Mouse (Mus musculus): Measurements from ENCODE around the gene Dnah17.
A peak's percentile ranks its signal among the peaks of the same experiment; 100 is the strongest.

Gene Dnah17

DNA sequence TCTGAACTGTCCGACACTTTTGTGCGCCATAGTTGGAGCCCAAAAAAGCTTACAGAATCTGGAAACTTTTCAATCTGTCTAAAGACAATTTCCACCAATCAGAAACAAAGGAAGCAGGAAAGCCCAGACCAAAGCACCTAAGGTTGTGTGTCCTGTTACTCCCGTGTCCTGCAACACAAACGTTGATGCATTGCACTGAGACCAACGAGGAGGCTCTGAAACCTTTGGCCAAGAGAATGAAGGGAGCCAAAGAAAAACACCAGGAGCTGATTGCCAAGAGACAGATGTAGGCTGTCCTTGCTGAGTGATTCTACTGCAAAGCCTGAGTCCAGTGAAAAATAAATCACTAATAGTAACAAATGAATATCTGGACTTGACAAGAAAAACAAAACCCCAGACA lies 156.9 kb downstream of the Dnah17 start:
- Histone ChIP-seq H3K4me3 (replicated peaks; ENCODE audit: low read length) (peak overlapping the region; percentile 55; the same call in 1 of the 2 replicates), H3K4me1 (replicated peaks; ENCODE audit: low read depth, low read length) (peaks cover 85% of the 10 kb centered on the region), H3K27me3 (ENCODE audit: insufficient read depth, low read length) (peaks cover 2% of the 10 kb centered on the region; the same call in 1 of the 2 replicates), H3K9me3 (ENCODE audit: low read length) (no peaks in the 10 kb centered on the region), H3K36me3 (ENCODE audit: insufficient read depth, low read length) (no peaks in the 10 kb centered on the region; the same call in 1 of the 2 replicates)
- no peak for TF ChIP-seq NANOG (IDR thresholded peaks at IDR 0.05; ENCODE audit: borderline replicate concordance, low read length)
- TF ChIP-seq POU5F1 (IDR thresholded peaks at IDR 0.05; ENCODE audit: borderline replicate concordance, low read length) = no peak
- TF ChIP-seq CTCF (conservative IDR thresholded peaks at IDR 0.05; ENCODE audit: low read length) = no peak

DNA sequence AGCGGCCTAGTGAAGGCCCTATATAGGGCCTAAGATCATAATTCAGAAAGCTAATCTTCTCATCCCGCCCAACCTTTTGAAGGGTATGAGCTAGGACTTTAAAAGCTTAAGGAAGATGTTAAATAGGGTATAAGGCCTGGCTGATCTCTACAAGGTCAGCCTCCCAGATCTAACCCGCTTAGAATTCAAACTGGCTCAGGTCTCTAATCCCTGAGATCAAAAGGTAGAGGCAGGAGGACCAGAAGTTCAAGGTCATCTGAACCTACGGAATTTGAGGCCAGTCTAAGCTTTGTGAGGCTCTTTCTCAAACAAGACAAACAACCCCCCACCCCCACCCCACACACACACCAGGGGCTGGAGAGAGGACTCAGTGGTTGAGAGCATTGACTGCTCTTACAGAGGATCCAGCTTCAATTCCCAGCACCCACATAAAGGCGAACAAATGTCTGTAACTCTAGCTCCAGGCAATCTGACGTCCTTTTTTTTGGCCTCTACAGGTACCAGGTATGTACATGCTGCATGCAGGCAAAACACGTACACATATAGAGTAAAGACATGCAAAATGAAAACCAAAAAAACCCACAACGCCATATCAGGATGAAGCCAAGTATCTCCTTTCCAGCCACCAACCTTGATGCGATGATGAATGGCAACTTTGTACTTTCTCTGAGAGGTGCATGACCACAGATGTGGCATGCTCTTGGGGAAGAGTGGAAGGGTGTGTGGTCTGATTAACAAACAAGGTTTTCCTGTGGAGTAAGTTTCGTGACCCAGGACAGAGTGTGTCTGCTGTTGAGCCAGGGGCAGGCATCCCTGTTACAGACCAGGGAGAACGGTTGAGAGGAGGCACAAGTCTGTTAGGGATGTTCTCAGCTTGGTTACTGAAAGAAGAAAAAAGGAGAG lies 157.5 kb downstream of the Dnah17 start:
- Histone ChIP-seq H3K27me3 (ENCODE audit: insufficient read depth, low read length) (peaks cover 2% of the 10 kb centered on the region; the same call in 1 of the 2 replicates), H3K36me3 (ENCODE audit: insufficient read depth, low read length) (peaks cover 6% of the 10 kb centered on the region), H3K4me3 (replicated peaks; ENCODE audit: low read length) (peak overlapping the region; percentile 55), H3K4me1 (replicated peaks; ENCODE audit: low read depth, low read length) (peaks cover 78% of the 10 kb centered on the region), H3K9me3 (ENCODE audit: low read length) (no peaks in the 10 kb centered on the region)
- TF ChIP-seq NANOG (IDR thresholded peaks at IDR 0.05; ENCODE audit: borderline replicate concordance, low read length) = peak; percentile 71; the same call in 1 of the 2 replicates
- TF ChIP-seq CTCF (conservative IDR thresholded peaks at IDR 0.05; ENCODE audit: low read length) = no peak
